In genomic region chr9:62026600-62026999, GRCm38 (mm10) we compare ENCODE assay signal across 9 mouse cellular contexts. TPM values are rescaled to one million over a fixed set of nuclear protein-coding genes. Genes with fewer than 3 reads are reported as not detected.
DNase-seq lines count a peak whose midpoint lies in the region; ATAC-seq and TF ChIP-seq lines count a peak whose summit lies in the region.
"Had no signal": no experiment of that assay in that cellular context is flagged by ENCODE, and none has a peak within 500 bp of the region (broad histone marks: within the 10 kb centered on the region; RNA-seq: fewer than 3 reads in every experiment).

Paqr5 (minus strand) TSS chr9:62026856.

- intact Hi-C loops in heart, postnatal 25 days (cut with DNase I) = no loop called here

- peak within 1 kb of the TSS; percentile 35; the same call in 1 of the 2 replicates for H3K9ac ChIP-seq in hindbrain, embryonic 14.5 days
- no peak within 1 kb of the TSS for H3K9ac ChIP-seq in liver, adult 2 months (ENCODE audit: low read depth, low read length)
- H3K9ac ChIP-seq in midbrain, postnatal 0 days (replicated peaks; ENCODE audit: low read length, poor library complexity, severe bottlenecking) = no peak within 1 kb of the TSS

- no peak within 1 kb of the TSS for H3K27ac ChIP-seq in hindbrain, embryonic 14.5 days
- no peak within 1 kb of the TSS for H3K27ac ChIP-seq in liver, adult 2 months (replicated peaks; ENCODE audit: insufficient read depth, low read depth, low read length)
- H3K27ac ChIP-seq in midbrain, postnatal 0 days (ENCODE audit: low read depth, low read length) = no peak within 1 kb of the TSS

- WGBS in hindbrain, embryonic 14.5 days = under 1% methylated on average over 32 of the region's 32 CpGs
- under 1% methylated on average over 32 of the region's 32 CpGs for WGBS in liver, adult 2 months
- WGBS in midbrain, postnatal 0 days = 2% methylated on average over 30 of the region's 32 CpGs

- 0 out of 2 replicates have a peak, but pooled peaks have one; percentile 60 for ATAC-seq in erythroblast, adult 5-6 weeks (replicated peaks; ENCODE audit: low FRiP score, poor library complexity, severe bottlenecking)
- no peak for ATAC-seq in hindbrain, embryonic 14.5 days (ENCODE audit: low FRiP score)
- no peak for ATAC-seq in midbrain, postnatal 0 days (ENCODE audit: low FRiP score)
- ATAC-seq: Patski had no signal

- peaks cover 38% of the 10 kb centered on the region for H3K27me3 ChIP-seq in hindbrain, embryonic 14.5 days (ENCODE audit: control insufficient read depth, insufficient read depth, low read length)
- no peaks in the 10 kb centered on the region for H3K27me3 ChIP-seq in liver, adult 2 months (ENCODE audit: control insufficient read depth, insufficient read depth, low read length)
- peaks cover 20% of the 10 kb centered on the region; the same call in 1 of the 2 replicates for H3K27me3 ChIP-seq in midbrain, postnatal 0 days (ENCODE audit: insufficient read depth, low read length)
- H3K27me3 ChIP-seq: Patski had no signal

- H3K36me3 ChIP-seq in hindbrain, embryonic 14.5 days (replicated peaks; ENCODE audit: control insufficient read depth, insufficient read depth) = no peaks in the 10 kb centered on the region
- no peaks in the 10 kb centered on the region for H3K36me3 ChIP-seq in liver, adult 2 months (ENCODE audit: control insufficient read depth, insufficient read depth, low read length)
- no peaks in the 10 kb centered on the region for H3K36me3 ChIP-seq in midbrain, postnatal 0 days (ENCODE audit: insufficient read depth, low read length)

- H3K79me2 ChIP-seq in liver, adult 2 months (ENCODE audit: control insufficient read depth, insufficient read depth, low read length) = no peaks in the 10 kb centered on the region

- H3K4me2 ChIP-seq in hindbrain, embryonic 14.5 days (replicated peaks) = peak within 1 kb of the TSS; percentile 58
- H3K4me2 ChIP-seq in midbrain, postnatal 0 days (ENCODE audit: low read depth, low read length, poor library complexity, severe bottlenecking) = peak within 1 kb of the TSS; percentile 52

- no peaks in the 10 kb centered on the region for H3K9me3 ChIP-seq in hindbrain, embryonic 14.5 days (ENCODE audit: control insufficient read depth, low read length)
- H3K9me3 ChIP-seq in midbrain, postnatal 0 days (ENCODE audit: low read length) = no peaks in the 10 kb centered on the region

- no peak for TF ChIP-seq POLR2A in liver, adult 2 months (IDR thresholded peaks at IDR 0.05; ENCODE audit: extremely low read depth, insufficient read depth, low read length)

- peaks cover 8% of the 10 kb centered on the region for H3K4me1 ChIP-seq in hindbrain, embryonic 14.5 days (replicated peaks; ENCODE audit: control insufficient read depth, insufficient read depth, low read length)
- 0 out of 2 replicates have a peak, but pooled peaks cover 3% of the 10 kb centered on the region for H3K4me1 ChIP-seq in liver, adult 2 months (ENCODE audit: control insufficient read depth, insufficient read depth, low read length)
- H3K4me1 ChIP-seq in midbrain, postnatal 0 days (ENCODE audit: insufficient read depth, low read length) = no peaks in the 10 kb centered on the region

- TF ChIP-seq CTCF in liver, adult 2 months (IDR thresholded peaks at IDR 0.05; ENCODE audit: low read depth, low read length) = no peak
- TF ChIP-seq CTCF in midbrain, postnatal 0 days (IDR thresholded peaks at IDR 0.05) = no peak

- peak within 1 kb of the TSS; percentile 29 for H3K4me3 ChIP-seq in hindbrain, embryonic 14.5 days (replicated peaks; ENCODE audit: low read length)
- H3K4me3 ChIP-seq in liver, adult 2 months (ENCODE audit: insufficient read depth, low read depth, low read length) = peak within 1 kb of the TSS; percentile 23; the same call in 1 of the 2 replicates
- H3K4me3 ChIP-seq in midbrain, postnatal 0 days (ENCODE audit: low read depth, low read length) = peak within 1 kb of the TSS; percentile 30

- peak; percentile 16 to 23 for DNase-seq in heart, adult 18-20 months
- no peak for DNase-seq in heart, postnatal 25 days (ENCODE audit: low spot score)
- DNase-seq in hindbrain, embryonic 14.5 days (ENCODE audit: low spot score) = no peak
- DNase-seq in liver, adult 2 months (ENCODE audit: extremely low read depth, low read depth, low spot score) = no peak
- DNase-seq in midbrain, postnatal 0 days (ENCODE audit: low spot score) = no peak
- peak; percentile 16 to 51 for DNase-seq in thymus, postnatal 10 days (ENCODE audit: low spot score in 2 of 2)
- DNase-seq in cerebellum, postnatal 36 days = no peak

RNA-seq across cellular contexts. Expression of gene Paqr5, which starts in this region (rescaled TPM):
- total RNA-seq in heart, adult 18-20 months (2021) = under 1 TPM in 1 of 2 experiments, not detected in 1; 0.18 TPM
- total RNA-seq in heart, postnatal 25 days (2021) = not detected
- total RNA-seq in erythroblast, adult 5-6 weeks (2015; ENCODE audit: low replicate concordance) = not detected in 2 replicates
- total RNA-seq in erythroblast, adult 5-6 weeks (2017; ENCODE audit: low replicate concordance) = not detected in 2 replicates
- polyA plus RNA-seq in hindbrain, embryonic 14.5 days (2014; fragmentation: Nextera tagmentation; extraction: Ambion mirVana) = 0.33 and 0.36 TPM in 2 replicates
- total RNA-seq in liver, adult 2 months (2014; rRNA removed) = 0.07 TPM in 1 of 2 replicates, not detected in the other
- 0.13 TPM in 1 of 2 replicates, not detected in the other for polyA plus RNA-seq in liver, adult 2 months (2012; rRNA removed)
- 0.11 and 0.14 TPM in 2 replicates for total RNA-seq in midbrain, postnatal 0 days (2014; rRNA removed)
- 0.27 and 0.37 TPM in 2 replicates for polyA plus RNA-seq in midbrain, postnatal 0 days (2015; fragmentation: Nextera tagmentation; extraction: Ambion mirVana)

Comparison
In these comparisons a context has a peak if more than half of its experiments do, and no peak if none do; other contexts are left out.
1. Peak in DNase-seq in heart, adult 18-20 months; RNA of the gene not detected or under 1 TPM.
2. Peak in ATAC-seq in erythroblast, adult 5-6 weeks; RNA of the gene not detected or under 1 TPM.
3. DNase-seq: peak in thymus, postnatal 10 days (2 of 2); none in heart, postnatal 25 days (single experiment), hindbrain, embryonic 14.5 days (single experiment), liver, adult 2 months (single experiment), midbrain, postnatal 0 days (single experiment) and cerebellum, postnatal 36 days (0 of 2).
4. Peak in every context shown above with its lines, with median percentiles within 50 percentile points of each other: H3K4me3 ChIP-seq.